Mouse (Mus musculus) lung, adult 2 months (tissue): ENCODE results near the gene Rspo1. TPM values are rescaled to one million over a fixed set of nuclear protein-coding genes. Genes with fewer than 3 reads are reported as not detected.
"Not testable (repeated sequence)": the region's sequence is repeated elsewhere in the genome, so short reads cannot be mapped to it uniquely, and the experiment has no call there.

Experiments
- DNase-seq: peaks from one replicate; pipeline ENCODE4 v3.0.0; 2022
- H3K4me1 ChIP-seq: fragments of 200-500 bp; 2 replicates; pipeline ENCODE4 v1.6.1; 2011; ENCODE audit warnings: low read length; ENCODE audit not compliant: control insufficient read depth, insufficient read depth
- H3K4me3 ChIP-seq: fragments of 200-500 bp; replicated peaks from 2 replicates; pipeline ENCODE3; 2011; ENCODE audit warnings: low read depth, mild to moderate bottlenecking, control low read depth, low read length; ENCODE audit errors: extremely low read depth
- CTCF ChIP-seq: fragments of 200-500 bp; IDR thresholded peaks from 2 replicates; pipeline ENCODE4 v1.5.1; 2011; ENCODE audit warnings: mild to moderate bottlenecking, low read length, control low read depth; ENCODE audit not compliant: insufficient read depth
- POLR2A ChIP-seq: fragments of 200-500 bp; IDR thresholded peaks from 2 replicates; pipeline ENCODE4 v1.6.1; 2011; ENCODE audit warnings: low read depth, mild to moderate bottlenecking, control low read depth, low read length, borderline replicate concordance; ENCODE audit errors: extremely low read depth
- WGBS: fragments of 180-500 bp; shearing (Covaris S2); methylation state at CpG from one replicate; pipeline ENCODE4 v1.1.7; 2018; 5-methylcytosine and 5-hydroxymethylcytosine counted together
- polyA plus RNA-seq: library from polyadenylated mRNA; depleted of rRNA; stranded (reverse); fragments of >200 nt; gene quantifications from 2 replicates; pipeline ENCODE4 v1.2.3, GENCODE M21; 2012; rRNA removed

The Rspo1 gene
- polyA plus RNA-seq = 17.3 and 21.4 TPM in 2 replicates

GRCm38 (mm10) chr4:124985671-124986602 is at the start of gene Rspo1:
Gene Rspo1, plus strand, starts transcription at chr4:124986430.
- H3K4me3 ChIP-seq = peak within 1 kb of the TSS; percentile 26

GRCm38 (mm10) chr4:124936613-124937471 is 49.4 kb upstream of the Rspo1 start, which contains the start of gene 9930104L06Rik:
Gene 9930104L06Rik, plus strand, starts transcription at chr4:124937048.
- peak; percentile 59; the same call in 1 of the 2 replicates for TF ChIP-seq POLR2A
- TF ChIP-seq CTCF = no peak
- H3K4me3 ChIP-seq = peak within 1 kb of the TSS; percentile 68
- H3K4me1 ChIP-seq = no peaks in the 10 kb centered on the region
- DNase-seq = peak; percentile 95
- WGBS = under 1% methylated on average over 52 of the region's 52 CpGs

More at GRCm38 (mm10) chr4:124985671-124986602, at the start of gene Rspo1:
- WGBS = 2% methylated on average over 62 of the region's 62 CpGs
- peak; percentile 14 for DNase-seq
- TF ChIP-seq POLR2A (no peak), CTCF (no peak)
- H3K4me1 ChIP-seq = no peaks in the 10 kb centered on the region

- DNase-seq, H3K4me3 ChIP-seq, H3K4me1 ChIP-seq: not testable (repeated sequence)
- WGBS = 90% methylated on average over 4 of the region's 4 CpGs
Observed at GRCm38 (mm10) chr4:124939211-124939610, 47.0 kb upstream of the Rspo1 start, which contains the start of gene Cdca8. Gene Cdca8, minus strand, starts transcription at chr4:124939311.

GRCm38 (mm10) chr4:124943022-124943421 is 43.2 kb upstream of the Rspo1 start:
- Histone ChIP-seq H3K4me1 (no peaks in the 10 kb centered on the region), H3K4me3 (no peak overlapping the region)
- TF ChIP-seq CTCF (peak; percentile 95), POLR2A (no peak)
- DNase-seq = peak; percentile 77
- under 1% methylated on average over 4 of the region's 4 CpGs for WGBS

- no peaks in the 10 kb centered on the region for H3K4me1 ChIP-seq
- DNase-seq = no peak
- no peak overlapping the region for H3K4me3 ChIP-seq
- TF ChIP-seq CTCF (no peak), POLR2A (no peak)
- 82% methylated on average over 5 of the region's 5 CpGs for WGBS
Observed at GRCm38 (mm10) chr4:124943781-124944180, 42.4 kb upstream of the Rspo1 start.

- 66% methylated on average over 2 of the region's 2 CpGs for WGBS
- TF ChIP-seq CTCF (no peak), POLR2A (no peak)
- no peak overlapping the region for H3K4me3 ChIP-seq
- DNase-seq = no peak
- no peaks in the 10 kb centered on the region for H3K4me1 ChIP-seq
Observed at GRCm38 (mm10) chr4:124944961-124945360, 41.3 kb upstream of the Rspo1 start.

- DNase-seq = no peak
- Histone ChIP-seq H3K4me1 (no peaks in the 10 kb centered on the region), H3K4me3 (no peak overlapping the region)
- TF ChIP-seq CTCF = no peak
- TF ChIP-seq POLR2A = no peak
- WGBS = 73% methylated on average over 3 of the region's 3 CpGs
Observed at GRCm38 (mm10) chr4:124949488-124949887, 36.7 kb upstream of the Rspo1 start.

- DNase-seq = no peak
- Histone ChIP-seq H3K4me1 (no peaks in the 10 kb centered on the region), H3K4me3 (no peak overlapping the region)
- TF ChIP-seq POLR2A = no peak
- no peak for TF ChIP-seq CTCF
- 63% methylated on average over 21 of the region's 21 CpGs for WGBS
Observed at GRCm38 (mm10) chr4:124950181-124951035, 35.8 kb upstream of the Rspo1 start.
